Mouse (Mus musculus) heart, postnatal 25 days (tissue): Measurements from ENCODE around the gene Napa. TPM values are rescaled to one million over a fixed set of nuclear protein-coding genes. Genes with fewer than 3 reads are reported as not detected.
A peak's percentile ranks its signal among the peaks of the same experiment; 100 is the strongest.

Source experiments
- DNase-seq: peaks from one replicate; pipeline ENCODE4 v3.0.0; 2022; ENCODE audit warnings: low spot score
- intact Hi-C: fragments of 180-260 bp; cut with DNase I; formaldehyde crosslinking; loops from one replicate; pipeline ENCODE4 v1.15.1; 2025
- total RNA-seq, 2 experiments: library from RNA; stranded (reverse); gene quantifications; 2 replicates each; pipeline ENCODE4 v1.2.3; 2021

Gene Napa
- total RNA-seq, 2 experiments from 2014 or later = 82.8 to 83.3 TPM

DNA sequence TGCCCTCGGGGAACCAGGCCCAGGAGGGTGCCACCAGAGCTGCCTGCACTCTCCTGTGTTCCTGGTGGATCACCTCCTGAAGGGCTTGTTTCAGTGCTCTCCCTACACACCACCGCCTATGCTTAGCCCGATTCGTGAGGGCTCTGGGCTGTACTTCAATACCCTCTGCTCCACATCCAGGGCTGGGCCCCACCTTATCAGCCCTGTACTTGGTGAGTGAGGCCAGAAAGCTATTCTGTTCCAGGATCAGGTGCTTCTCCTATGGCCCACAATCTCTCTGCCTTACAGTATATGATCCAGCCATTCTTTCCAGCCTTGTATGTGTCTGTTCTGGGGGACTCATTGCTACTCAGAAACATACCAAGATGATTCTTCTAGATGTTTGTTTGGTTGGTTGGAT lies 14.9 kb upstream of the Napa start:
- DNase-seq = no peak
- intact Hi-C loops = no loop called here

DNA sequence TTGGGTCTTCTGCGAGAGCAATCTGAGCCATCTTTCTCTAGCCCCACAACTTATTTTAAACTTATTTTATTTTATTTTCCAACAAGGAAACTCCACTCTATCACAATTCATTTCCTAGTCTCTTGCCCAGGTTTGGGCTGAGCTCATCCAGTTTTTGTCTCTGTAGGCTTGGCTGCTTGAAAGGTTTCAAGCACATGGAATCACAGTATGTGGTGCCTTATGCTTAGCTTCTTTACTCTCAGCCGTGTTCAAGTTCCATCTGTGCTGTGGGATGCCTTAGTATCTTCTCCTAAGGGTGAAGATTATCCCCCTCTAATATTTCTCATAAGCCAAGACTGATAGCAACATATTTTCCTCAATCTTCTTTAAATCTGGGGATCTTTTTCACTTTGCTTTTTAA lies 10.7 kb upstream of the Napa start:
- intact Hi-C loops = no loop called here
- no peak for DNase-seq

DNA sequence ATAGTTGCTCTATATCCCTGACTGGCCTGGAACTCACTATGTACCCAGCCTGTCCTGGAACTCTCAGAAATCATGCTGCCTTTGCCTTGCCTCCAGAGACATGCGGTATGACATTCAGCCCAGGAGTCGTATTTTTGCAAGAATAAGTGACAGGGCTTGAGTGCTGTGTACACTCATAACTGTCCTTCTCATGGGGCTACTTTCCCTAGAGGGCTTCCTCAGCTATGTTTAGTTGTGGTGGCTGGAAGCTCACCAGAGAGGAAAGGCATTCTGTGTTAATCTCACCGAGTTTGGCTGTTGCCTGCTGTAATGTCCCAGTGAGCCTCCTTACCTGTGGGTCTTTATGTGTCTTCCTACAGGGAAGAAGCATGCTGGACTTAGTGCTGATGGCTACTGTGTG lies 3.7 kb upstream of the Napa start:
- intact Hi-C loops = no loop called here
- DNase-seq = no peak

DNA sequence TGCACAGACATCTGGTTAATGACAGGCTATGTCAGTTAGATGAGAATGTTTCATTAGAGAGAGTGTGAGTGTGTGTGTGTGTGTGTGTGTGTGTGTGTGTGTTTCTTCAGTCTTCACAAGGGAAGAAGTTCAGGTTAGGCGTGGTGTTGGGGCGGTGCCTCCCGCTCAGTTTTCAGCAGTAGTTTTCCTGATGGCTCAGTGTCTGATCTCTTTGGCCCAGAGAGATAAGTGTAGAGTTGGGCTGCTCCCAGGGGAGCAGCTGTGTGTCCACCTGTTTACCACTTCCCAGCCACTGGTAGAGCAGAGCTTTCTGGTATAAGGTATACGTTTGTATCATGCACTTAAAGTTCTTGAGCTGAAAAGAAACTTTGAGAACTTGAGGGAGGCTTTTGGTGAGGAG lies 1.6 kb downstream of the Napa start:
- DNase-seq = no peak
- intact Hi-C loops = loop anchor here (2.0 to 5.0 kb wide), 2 partner anchors 19 to 162 kb away; partner anchors contain the start of gene Kptn

DNA sequence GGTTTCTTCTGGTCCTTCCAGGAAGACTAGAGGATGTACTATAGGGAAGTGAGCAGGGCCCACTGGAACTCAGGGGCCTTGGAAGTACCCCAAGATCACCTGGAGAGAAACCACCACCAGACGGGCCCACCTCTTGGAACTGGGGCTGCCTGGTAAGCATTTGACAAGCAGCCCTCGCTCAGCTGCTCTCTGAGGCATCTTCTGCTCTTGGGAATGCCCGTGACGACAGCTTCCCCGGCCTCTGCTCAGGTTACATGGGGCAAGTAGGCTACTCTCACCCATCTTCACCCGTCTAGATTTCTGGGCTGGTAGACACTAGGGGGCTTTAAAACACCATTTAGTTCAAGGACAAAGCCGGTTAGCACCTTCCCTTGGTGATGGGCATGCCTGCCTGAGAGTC lies 2.8 kb downstream of the Napa start:
- DNase-seq = no peak

DNA sequence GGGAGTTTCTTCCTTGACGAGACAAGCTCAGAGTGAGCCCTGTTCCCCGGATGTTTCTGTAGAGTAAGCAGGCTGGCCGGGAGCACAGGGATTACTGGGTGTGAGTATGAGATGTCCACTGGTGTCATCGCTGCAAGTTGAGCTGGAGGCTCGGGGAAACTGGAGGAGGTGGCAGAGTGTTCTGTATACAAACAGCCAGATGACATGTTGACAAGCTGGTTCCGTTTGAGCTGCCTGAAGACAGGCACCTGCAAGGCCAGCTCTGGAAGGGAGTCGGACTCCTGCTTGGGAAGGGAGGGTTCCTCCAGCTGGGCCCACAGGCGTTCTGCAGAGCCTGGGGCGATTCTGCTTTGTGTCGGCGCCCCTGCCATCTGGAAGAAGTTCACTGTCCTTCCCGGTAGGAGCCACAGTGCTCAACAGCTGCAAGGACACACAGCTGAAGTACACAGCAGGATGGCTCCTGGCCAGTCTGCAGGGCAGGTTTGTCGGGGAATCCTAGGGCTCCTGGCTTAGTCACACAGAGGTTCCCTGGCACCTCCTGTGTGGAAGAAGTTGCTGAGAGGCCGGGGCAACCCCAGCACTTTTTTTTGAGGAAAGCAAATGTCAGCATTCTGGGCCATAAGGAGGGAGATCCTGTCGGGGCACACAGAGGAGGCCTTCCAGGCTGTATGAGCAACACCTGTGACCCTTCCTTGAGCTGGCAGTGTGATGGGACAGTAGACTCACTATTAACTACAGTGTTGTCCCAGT lies 3.6 kb downstream of the Napa start:
- intact Hi-C loops = loop anchor here (2.0 kb wide), 1 partner anchor 17 kb away; the partner anchor contains the start of gene Kptn
- no peak for DNase-seq

More for the DNA sequence above, 2.8 kb downstream of the Napa start:
- intact Hi-C loops = loop anchor here (2.0 kb wide), 1 partner anchor 18 kb away; the partner anchor contains the start of gene Kptn

DNA sequence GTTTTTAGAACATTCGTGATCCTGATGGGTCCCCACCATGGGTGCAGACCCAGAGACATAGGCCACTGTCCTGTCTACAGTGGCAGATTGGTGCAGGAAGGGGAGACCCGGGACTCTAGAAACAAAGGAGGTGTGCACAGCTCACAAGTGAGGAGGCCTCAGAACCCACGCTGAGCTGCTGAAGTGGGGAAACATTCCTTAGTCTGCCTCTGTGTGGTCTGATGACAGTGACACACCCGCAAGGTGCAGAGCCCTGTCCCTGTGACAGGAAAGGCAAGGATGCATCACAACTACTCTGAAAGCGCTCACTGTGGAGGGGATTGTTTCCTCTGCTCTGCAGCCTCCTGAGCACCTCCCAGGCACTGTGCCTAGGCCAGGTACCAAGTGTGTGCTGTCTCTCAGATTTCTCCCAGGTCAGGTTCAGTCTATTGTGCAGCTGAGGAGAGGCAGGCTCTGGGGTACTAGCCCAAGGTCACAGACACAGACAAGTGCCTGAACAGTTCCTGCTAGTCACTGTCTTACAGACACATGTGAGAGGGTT lies 4.5 kb downstream of the Napa start:
- intact Hi-C loops = no loop called here
- no peak for DNase-seq

DNA sequence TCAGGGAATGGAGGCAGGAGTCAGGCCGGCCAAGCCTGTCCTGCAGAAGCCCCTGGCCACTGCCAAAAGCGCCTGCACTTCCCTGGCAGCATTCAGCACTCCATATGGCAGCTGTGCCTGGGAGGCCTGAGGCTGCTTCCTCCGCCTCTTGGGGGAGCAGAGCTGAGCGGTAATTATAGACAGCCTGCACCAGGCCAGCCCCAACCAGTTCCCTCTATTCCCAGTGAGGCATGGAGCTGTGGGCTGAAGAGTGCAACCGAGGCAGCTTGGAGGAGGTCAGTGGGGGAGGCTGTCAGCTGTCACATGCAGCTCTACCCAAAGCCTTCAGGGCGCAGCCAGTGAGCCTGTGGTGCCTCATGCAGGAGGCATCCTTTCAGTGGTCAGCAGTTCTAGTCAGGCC lies 5.5 kb downstream of the Napa start:
- no peak for DNase-seq
- intact Hi-C loops = no loop called here

DNA sequence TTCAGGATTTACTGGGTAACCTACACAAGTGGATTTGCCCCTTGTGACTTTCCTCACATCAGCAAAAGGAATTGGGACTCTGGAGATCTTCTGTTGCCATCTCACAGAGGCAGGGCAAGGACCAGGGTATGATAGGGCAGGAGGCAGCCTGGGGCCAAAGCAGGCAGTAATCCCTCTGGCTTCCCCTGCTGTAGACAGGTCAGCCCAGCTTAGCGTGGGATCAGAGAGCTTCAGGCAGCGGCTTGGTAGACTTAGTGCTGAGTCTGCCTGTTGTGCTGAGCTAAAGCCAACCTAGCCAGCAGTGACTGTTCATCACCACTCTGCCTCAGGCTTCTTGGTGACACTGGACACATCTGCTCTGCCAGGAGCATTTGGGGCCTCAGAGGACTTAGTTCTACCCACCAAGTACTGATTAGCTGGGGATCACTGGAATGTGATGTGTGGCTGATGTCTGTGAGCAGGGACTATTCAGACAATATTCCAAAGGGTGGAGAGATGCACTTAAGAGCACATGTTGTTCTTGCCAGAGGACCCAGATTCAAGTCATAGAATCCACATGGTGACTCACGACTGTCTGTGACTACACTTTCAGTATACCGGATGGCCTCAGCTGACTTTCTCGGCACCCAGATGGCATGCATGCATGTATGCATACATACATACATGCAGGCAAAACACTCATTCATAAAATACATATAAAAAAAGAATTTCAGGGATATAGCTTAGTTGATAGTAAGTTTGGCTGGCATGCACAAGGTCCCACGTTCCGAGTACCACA lies 6.5 kb downstream of the Napa start:
- intact Hi-C loops = no loop called here

DNA sequence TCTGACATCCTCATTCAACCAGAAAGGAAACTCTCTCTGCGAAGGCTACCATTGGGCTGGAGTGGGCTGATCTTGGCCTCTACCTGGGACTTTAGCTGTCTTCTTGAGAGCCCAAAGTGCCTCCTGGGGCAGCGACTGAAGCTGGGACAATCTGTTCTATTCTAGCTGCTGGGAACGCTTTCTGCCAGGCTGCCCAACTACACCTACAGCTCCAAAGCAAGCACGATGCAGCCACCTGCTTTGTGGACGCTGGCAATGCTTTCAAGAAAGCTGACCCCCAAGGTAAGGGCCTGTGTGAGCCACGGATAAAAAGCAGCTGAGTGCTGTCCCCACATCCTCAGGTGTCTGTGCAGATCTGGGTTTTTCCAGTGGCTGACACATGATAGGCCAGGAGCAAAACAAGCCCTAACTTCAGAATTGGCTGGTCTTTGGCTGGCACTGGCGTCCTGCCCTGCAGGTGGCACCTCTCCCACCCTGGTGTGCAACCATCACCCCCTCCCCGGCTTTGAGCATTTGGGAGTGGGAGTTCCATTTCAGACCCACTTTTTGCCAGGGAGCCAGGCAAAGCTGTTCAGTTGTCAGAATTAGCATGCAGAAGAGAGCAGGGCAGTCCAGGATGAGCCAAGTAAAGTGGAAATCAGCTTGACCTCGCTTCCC lies 10.8 kb downstream of the Napa start:
- no peak for DNase-seq
- intact Hi-C loops = no loop called here

More for the DNA sequence above, 6.5 kb downstream of the Napa start:
- no peak for DNase-seq

DNA sequence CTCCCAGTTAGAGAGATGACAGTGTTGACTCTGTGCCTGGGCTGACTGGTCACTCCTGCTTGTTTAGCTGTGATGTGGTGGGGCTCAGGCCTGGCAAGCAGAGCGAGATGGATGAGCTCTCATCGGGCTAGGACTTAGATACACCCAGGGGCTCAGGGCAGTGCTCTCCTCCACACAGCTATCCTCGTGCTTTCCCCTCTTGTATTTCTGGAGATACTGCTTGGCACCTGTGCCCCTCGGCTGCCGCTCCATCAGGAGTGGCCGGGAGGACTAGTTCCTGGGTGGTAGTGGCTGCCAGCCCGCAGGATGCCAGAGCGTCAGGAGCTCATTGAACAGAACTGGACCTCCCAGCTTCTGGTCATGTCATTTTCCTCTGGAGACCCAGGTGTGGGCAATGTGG lies 11.9 kb downstream of the Napa start:
- intact Hi-C loops = no loop called here
- no peak for DNase-seq

DNA sequence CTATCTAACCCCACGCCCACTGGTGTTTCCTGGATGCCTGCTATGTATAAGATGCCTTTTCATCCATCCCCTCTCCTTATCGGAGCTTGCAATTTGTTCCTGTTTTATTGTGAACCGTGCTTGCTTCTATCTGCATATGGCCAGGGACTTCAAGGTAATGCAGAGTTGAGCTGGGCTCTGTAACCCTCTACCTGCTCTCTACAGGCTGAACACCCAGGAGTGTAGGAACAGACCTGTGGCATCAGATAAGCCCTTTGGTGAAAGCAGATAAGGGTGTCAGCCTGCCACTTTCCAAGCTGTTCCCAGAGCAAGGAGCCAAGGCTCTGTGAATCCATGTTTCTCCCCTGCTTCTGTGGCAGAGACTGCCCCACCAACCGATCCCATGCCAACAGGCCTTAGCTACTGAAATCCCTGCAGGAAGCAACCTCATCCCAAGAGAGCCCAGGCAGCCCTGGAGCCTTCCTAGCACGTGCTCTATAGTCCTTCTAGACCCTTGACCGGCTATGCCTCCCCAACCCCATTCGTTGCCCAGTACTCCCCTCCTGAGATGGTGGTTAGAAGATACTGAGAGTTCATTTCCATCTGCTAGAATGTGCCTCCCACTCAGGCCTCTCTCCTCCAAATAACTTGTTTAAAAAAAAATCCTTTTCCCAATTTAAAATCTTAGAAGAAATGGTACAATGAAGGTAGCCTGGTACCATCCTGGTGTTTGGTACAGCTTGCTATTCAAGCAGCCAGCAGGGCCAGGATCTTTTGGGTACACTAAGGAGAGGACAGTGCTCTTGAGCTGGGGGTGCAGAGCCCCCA lies 13.2 kb downstream of the Napa start:
- no peak for DNase-seq
- intact Hi-C loops = no loop called here

DNA sequence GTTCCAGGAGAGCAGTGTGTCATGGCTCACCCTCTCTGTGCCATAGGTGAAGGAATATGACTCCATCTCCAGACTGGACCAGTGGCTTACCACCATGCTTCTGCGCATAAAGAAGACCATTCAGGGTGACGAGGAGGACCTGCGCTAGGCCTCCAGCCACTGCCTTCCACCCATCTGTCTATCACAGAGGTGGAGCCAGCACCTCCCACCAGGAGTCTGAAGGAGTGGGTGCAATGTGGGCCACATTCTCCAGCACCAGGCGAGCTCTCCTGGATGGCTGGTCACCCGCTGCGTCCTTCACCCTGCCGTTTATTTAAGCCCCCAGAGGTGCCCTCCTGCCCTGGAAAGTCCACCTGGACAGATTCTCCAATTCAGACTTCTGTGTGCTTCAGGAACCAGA lies 18.2 kb downstream of the Napa start:
- no peak for DNase-seq
- intact Hi-C loops = no loop called here

DNA sequence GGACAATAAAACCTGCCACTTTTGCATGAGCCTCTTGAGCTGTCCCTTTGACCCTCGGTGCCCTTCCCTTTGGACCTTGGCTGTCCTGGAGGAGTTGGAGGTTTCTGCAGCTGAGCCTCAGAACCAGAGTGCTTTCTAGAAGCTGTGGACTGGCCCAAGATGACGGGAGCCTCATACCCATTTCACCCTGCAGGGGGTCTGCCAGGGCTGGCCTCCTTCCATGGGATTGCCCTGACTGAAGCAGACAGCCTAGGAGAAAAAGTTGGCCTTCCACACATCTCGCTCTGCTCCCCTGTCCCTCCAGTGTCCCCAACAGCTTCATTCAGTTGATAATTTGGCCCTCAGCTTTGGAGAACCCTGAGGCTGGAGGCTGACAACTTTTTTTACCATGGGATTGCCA lies 18.8 kb downstream of the Napa start:
- no peak for DNase-seq
- intact Hi-C loops = no loop called here

DNA sequence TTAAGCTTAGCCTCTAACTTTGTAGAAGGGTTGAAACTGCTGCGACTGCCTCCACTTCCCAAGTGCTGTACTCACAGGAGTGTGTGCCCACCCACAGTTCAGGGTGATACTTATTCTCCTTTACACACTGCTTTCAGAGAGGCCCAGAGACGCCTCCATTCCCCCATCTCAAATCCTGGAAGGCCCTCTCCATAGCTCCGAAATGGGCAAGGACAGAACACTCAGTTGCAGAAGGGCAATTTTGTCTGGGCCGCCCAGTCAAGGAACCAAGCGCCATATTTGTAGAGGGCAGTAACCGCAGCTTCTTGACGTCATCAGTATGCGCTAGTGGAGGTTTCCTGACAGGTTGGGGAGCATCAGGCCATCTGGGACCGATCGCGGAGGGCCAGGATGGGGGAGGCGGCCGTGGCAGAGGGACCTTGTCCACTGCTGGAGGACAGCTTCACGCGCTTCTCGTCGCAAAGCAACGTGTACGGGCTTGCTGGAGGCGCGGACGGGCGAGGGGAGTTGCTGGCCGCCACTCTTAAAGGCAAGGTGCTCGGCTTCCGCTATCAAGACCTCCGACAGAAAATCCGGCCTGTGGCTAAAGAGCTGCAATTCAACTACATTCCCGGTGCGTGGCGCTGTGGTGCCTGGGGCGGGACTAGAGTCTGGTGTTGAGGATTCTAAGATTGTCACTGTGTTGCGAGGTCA lies 21.5 kb downstream of the Napa start, which contains the start of gene Kptn:
Gene Kptn (plus strand): TSS at position 327 of the 693 bp plus-strand sequence.
- peak; percentile 80 for DNase-seq
- intact Hi-C loops = loop anchor here (2.0 kb wide), 1 partner anchor 19 kb away; no protein-coding TSS in a partner anchor

DNA sequence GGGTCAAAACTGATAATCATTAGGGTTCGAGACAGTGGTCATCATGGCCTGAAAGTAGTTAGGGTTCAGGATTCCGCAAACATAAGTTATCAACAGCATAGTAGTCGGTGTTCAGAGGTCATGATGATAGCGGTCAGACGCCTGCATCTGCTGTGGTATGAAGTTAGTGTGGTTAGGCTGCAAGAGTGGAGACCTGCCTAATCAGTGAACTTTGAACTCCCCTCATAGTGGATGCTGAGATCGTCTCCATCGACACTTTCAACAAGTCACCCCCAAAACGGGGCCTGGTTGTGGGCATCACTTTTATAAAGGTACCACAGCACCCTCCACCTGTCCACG lies 22.0 kb downstream of the Napa start:
- DNase-seq = no peak
- intact Hi-C loops = no loop called here

DNA sequence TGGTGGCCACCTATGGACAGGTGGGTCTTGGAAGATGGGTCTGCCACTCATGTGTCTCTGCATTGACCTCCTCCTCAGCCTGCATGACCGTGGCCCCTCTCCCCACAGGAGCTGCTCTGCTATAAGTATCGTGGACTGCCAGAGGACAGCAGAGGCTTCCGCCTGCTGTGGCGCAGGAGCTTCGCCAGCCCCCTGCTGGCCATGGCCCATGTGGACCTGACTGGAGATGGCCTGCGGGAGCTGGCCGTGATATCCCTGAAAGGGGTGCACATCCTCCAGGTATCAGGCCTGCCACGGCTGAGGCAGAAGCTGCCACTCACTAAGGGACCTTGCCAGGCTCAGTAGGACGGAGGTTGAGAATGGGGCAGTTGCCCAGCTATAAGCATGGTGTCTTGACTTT lies 27.6 kb downstream of the Napa start:
- DNase-seq = no peak

DNA sequence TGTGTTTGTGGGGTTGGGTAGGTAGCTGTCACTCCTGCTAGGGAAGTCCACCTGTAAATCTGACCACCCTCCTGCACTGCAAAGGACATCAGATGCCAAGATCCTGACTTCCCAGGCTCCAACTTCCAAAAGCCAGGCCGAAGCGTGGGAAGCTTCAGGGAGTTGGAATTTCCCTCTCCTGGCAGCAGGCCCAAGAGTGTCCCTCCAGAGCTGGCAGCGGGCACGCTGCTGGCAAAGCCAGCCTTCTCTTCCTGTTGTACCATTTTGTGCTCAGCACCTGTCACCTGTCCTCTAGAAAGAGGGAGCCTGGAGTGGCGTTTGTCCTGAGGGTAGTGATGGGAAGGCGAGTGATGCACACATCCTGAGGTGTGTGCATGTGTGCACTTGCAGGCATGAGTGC lies 30.1 kb downstream of the Napa start:
- no peak for DNase-seq
- intact Hi-C loops = no loop called here

More for the DNA sequence above, 27.6 kb downstream of the Napa start:
- intact Hi-C loops = no loop called here

DNA sequence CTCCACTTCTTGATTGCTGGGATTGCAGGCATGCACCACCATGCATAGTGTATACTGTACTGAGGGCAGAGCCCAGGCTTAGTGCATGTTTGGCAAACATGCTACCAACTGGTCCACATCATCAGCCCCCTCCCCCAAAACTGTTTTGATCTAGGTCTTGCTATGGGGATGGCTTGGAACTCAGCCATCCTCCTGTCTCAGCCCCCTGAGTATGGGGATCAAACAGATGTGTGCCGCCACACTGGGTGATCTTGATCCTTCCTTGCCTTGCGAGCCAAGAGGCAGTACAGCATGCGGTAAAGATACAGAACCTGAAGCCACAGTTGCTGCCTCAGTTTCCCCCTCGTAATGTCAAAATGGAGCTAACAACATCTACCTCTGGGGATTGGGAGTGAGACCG lies 30.6 kb downstream of the Napa start:
- intact Hi-C loops = no loop called here
- no peak for DNase-seq
